Mouse (Mus musculus) G1E (cell line): Measurements from ENCODE around the gene Pipox. TPM values are rescaled to one million over a fixed set of nuclear protein-coding genes. Genes with fewer than 3 reads are reported as not detected.

Source experiments
- ATAC-seq: 2 replicates; pipeline ENCODE4 v1.8.0; 2016; ENCODE audit warnings: mild to moderate bottlenecking; ENCODE audit not compliant: insufficient number of reproducible peaks, poor library complexity, low FRiP score, severe bottlenecking; ENCODE audit errors: extremely low read depth
- DNase-seq: peaks from one replicate; pipeline ENCODE4 v3.0.0; 2012; ENCODE audit warnings: low spot score
- H3K27me3 ChIP-seq: 2 replicates; pipeline ENCODE4 v1.6.1; 2012; ENCODE audit warnings: mild to moderate bottlenecking, low read length, inconsistent platforms; ENCODE audit not compliant: insufficient read depth
- H3K36me3 ChIP-seq: replicated peaks from 2 replicates; pipeline ENCODE3; 2012; ENCODE audit warnings: mild to moderate bottlenecking, inconsistent platforms
- H3K4me1 ChIP-seq: 2 replicates; pipeline ENCODE4 v1.6.1; 2012; ENCODE audit warnings: low read depth, low read length, inconsistent platforms, mixed read lengths; ENCODE audit not compliant: insufficient read depth
- H3K4me3 ChIP-seq: 2 replicates; pipeline ENCODE4 v1.5.1; 2012; ENCODE audit warnings: low read depth, mild to moderate bottlenecking, inconsistent platforms, low read length, moderate library complexity, mixed read lengths
- H3K9me3 ChIP-seq: replicated peaks from 2 replicates; pipeline ENCODE4 v1.6.1; 2012; ENCODE audit warnings: inconsistent platforms
- CTCF ChIP-seq: IDR thresholded peaks from 2 replicates; pipeline ENCODE4 v1.5.1; 2012; ENCODE audit warnings: low read depth, low read length, inconsistent platforms, mixed read lengths
- GATA1 ChIP-seq: IDR thresholded peaks from 2 replicates; pipeline ENCODE4 v1.6.1; 2012; ENCODE audit warnings: borderline replicate concordance, low read length, inconsistent platforms, mixed read lengths
- GATA2 ChIP-seq: IDR thresholded peaks from 2 replicates; pipeline ENCODE4 v1.6.1; 2012; ENCODE audit warnings: low read depth, low read length, inconsistent platforms, borderline replicate concordance
- POLR2AphosphoS5 ChIP-seq: IDR thresholded peaks from 2 replicates; pipeline ENCODE4 v1.6.1; 2012; ENCODE audit warnings: low read depth, low read length, inconsistent platforms; ENCODE audit not compliant: insufficient replicate concordance
- TAL1 ChIP-seq: conservative IDR thresholded peaks from 2 replicates; pipeline ENCODE4 v1.6.1; 2012; ENCODE audit warnings: low read depth, low read length, inconsistent platforms, mixed read lengths
- polyA plus RNA-seq: library from polyadenylated mRNA; stranded (reverse); fragments of >175 nt; gene quantifications from 2 replicates; pipeline ENCODE4 v1.2.3, GENCODE M21; 2012
- total RNA-seq, 2 experiments: library from RNA; stranded (forward) in 1 of 2; stranded (reverse) in 1 of 2; fragments of 200-1000 nt in 1 of 2; fragments of >200 nt in 1 of 2; fragmentation: Nextera tagmentation in 1 of 2; gene quantifications; 2 replicates each; pipeline ENCODE4 v1.2.3; 2014 to 2017

Gene Pipox
- total RNA-seq (2014; fragmentation: Nextera tagmentation) (not detected in 2 replicates), total RNA-seq (2017) (0.17 TPM in 1 of 2 replicates, not detected in the other), polyA plus RNA-seq (not detected in 2 replicates)

DNA sequence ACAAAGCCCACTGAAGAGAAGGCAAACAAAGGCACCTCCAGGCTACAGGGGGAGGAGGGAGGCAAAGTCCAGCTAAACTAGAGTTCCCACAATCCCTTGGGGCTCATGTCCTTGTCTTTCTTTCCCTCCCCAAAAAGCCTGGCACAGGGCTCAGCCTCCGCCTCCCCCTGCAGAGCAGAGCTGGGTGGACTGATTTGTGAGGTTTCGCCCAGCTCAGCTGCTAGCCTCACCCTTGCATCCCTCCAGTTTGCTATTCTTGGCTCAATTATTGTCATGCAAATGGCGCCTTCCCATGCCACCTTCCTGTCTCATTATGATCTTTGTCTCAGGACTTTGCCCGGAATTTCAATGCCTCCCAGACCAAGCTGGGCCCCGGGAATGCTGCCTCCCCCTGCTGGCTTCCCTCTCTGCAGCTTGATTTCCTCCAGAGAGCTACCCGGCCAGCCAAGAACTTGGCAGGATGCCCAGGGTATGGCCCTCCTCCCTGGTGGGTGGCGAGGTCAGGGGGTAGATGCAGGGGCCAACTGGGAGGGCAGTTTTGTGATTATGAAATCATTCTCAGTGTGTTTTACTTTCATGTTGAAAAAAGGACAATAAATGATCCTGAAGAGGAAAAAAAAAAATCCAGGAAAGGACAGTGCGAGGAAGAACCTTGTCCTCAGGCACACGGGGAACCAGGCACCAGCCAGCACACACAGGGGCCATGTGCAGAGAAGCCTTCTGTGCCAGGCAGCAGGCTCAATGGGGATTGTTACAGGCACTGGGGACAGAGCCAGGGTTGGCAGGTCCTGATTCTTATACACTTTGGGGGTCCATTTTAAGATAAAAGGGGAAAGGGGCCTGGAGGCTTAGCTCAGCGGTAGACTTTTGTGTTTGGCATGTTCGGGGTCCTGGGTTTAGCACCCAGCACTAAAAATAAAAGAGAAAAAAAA lies at the start of gene Pipox:
Gene Pipox (minus strand): TSS at position 310 of the 932 bp plus-strand sequence.
- Histone ChIP-seq H3K9me3 (no peaks in the 10 kb centered on the region), H3K36me3 (no peaks in the 10 kb centered on the region), H3K27me3 (peaks cover 46% of the 10 kb centered on the region), H3K4me3 (no peak within 1 kb of the TSS), H3K4me1 (no peaks in the 10 kb centered on the region)
- TF ChIP-seq TAL1 = no peak
- no peak for TF ChIP-seq GATA1
- no peak for TF ChIP-seq CTCF
- TF ChIP-seq GATA2 = no peak
- TF ChIP-seq POLR2AphosphoS5 = no peak
- ATAC-seq (no peak), DNase-seq (no peak)

- TF ChIP-seq GATA1 = no peak
- TF ChIP-seq TAL1 = no peak
- TF ChIP-seq CTCF = no peak
- TF ChIP-seq GATA2 = no peak
- no peak for TF ChIP-seq POLR2AphosphoS5
- H3K4me1 ChIP-seq = 0 out of 2 replicates have a peak, but pooled peaks cover 4% of the 10 kb centered on the region
- ATAC-seq (no peak), DNase-seq (no peak)
- no peaks in the 10 kb centered on the region for H3K9me3 ChIP-seq
- no peak overlapping the region for H3K4me3 ChIP-seq
- no peaks in the 10 kb centered on the region for H3K36me3 ChIP-seq
- peaks cover 80% of the 10 kb centered on the region for H3K27me3 ChIP-seq
Observed at GRCm38 (mm10) chr11:77942230-77942629, 48.3 kb upstream of the Pipox start.

- no peak for DNase-seq
Observed at GRCm38 (mm10) chr11:77937649-77938410, 43.9 kb upstream of the Pipox start.

DNA sequence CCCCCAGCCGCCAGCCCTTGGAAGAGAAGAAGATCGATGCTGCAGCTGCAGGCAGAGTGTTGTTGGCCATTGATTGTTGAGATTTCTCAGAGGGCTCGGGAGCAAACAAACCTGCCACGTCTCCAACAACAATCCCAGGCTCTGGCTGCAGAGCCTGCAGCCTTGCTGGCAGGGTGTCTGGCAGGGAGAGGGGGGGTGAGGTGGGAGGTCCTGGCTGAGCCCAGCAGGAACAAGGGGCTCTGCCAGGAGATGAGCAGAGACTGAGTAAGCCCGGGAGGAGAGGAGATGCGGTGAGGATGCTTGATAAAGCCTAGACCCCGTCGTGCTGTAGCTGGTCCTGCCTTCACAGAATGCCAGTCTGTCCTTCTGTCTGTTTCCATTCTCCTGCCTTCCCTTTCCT lies 43.0 kb upstream of the Pipox start:
- no peak overlapping the region for H3K4me3 ChIP-seq
- H3K36me3 ChIP-seq = no peaks in the 10 kb centered on the region
- no peaks in the 10 kb centered on the region for H3K9me3 ChIP-seq
- no peak for TF ChIP-seq POLR2AphosphoS5
- DNase-seq (no peak), ATAC-seq (no peak)
- no peaks in the 10 kb centered on the region for H3K4me1 ChIP-seq
- H3K27me3 ChIP-seq = peaks cover 81% of the 10 kb centered on the region

More at GRCm38 (mm10) chr11:77937649-77938410, 43.9 kb upstream of the Pipox start:
- H3K4me1 ChIP-seq = no peaks in the 10 kb centered on the region
- no peaks in the 10 kb centered on the region for H3K36me3 ChIP-seq
- H3K9me3 ChIP-seq = no peaks in the 10 kb centered on the region
- H3K27me3 ChIP-seq = peaks cover 80% of the 10 kb centered on the region
- no peak for TF ChIP-seq CTCF
- no peak for TF ChIP-seq POLR2AphosphoS5
- TF ChIP-seq GATA1 = no peak
- TF ChIP-seq GATA2 = no peak
- TF ChIP-seq TAL1 = no peak
- H3K4me3 ChIP-seq = no peak overlapping the region
- ATAC-seq = no peak

- H3K27me3 ChIP-seq = peaks cover 73% of the 10 kb centered on the region
- H3K4me1 ChIP-seq = no peaks in the 10 kb centered on the region
- no peak overlapping the region for H3K4me3 ChIP-seq
- ATAC-seq (no peak), DNase-seq (no peak)
- no peaks in the 10 kb centered on the region for H3K36me3 ChIP-seq
- H3K9me3 ChIP-seq = peaks cover 15% of the 10 kb centered on the region
- TF ChIP-seq POLR2AphosphoS5 (no peak), GATA2 (no peak), TAL1 (no peak), CTCF (no peak), GATA1 (no peak)
Observed at GRCm38 (mm10) chr11:77934568-77935311, 40.8 kb upstream of the Pipox start.

DNA sequence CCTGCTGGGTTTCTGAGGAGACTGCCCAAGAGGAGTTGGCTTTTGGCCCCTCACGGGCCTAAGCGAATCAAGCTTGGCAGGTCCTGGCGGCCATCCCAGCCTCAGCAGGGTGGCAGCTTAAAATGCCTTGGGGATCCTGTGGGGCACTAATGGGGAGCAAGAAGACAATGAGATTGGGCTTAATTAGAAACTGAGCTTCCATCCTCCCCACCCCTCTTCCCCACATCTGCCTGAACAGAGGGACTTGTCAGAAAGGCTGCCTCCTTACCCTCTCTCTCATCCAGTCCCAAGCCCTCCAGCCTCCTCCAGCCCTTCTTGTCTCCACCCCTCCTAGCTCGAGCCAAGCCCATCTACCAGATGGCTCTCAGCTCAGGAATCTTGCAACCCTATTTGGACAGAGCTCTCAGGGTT lies 40.2 kb upstream of the Pipox start:
- no peak overlapping the region for H3K4me3 ChIP-seq
- no peaks in the 10 kb centered on the region for H3K36me3 ChIP-seq
- peaks cover 71% of the 10 kb centered on the region for H3K27me3 ChIP-seq
- H3K9me3 ChIP-seq = peaks cover 15% of the 10 kb centered on the region
- TF ChIP-seq GATA2 = no peak
- no peak for TF ChIP-seq POLR2AphosphoS5
- no peak for TF ChIP-seq TAL1
- no peak for TF ChIP-seq GATA1
- no peak for TF ChIP-seq CTCF
- ATAC-seq (no peak), DNase-seq (no peak)
- H3K4me1 ChIP-seq = no peaks in the 10 kb centered on the region
